Mouse (Mus musculus) G1E-ER4 (cell line): ENCODE measurements around the gene Mamdc4. TPM values are rescaled to one million over a fixed set of nuclear protein-coding genes. Genes with fewer than 3 reads are reported as not detected.

Source experiments
- GATA1 ChIP-seq: IDR thresholded peaks from one replicate; pipeline ENCODE4 v1.8.0; 2012; ENCODE audit warnings: low read length, inconsistent platforms
- polyA plus RNA-seq: library from polyadenylated mRNA; stranded (reverse); fragments of >175 nt; gene quantifications from 2 replicates; pipeline ENCODE4 v1.2.3, GENCODE M21; 2012

Gene Mamdc4
- polyA plus RNA-seq, 1 experiment = 0.52 TPM

GRCm38 (mm10) chr2:25587290-25587689 lies 12.6 kb upstream of the Mamdc4 start:
- no peak for TF ChIP-seq GATA1

- no peak for TF ChIP-seq GATA1
Observed at GRCm38 (mm10) chr2:25585601-25586000, 11.0 kb upstream of the Mamdc4 start.

DNA sequence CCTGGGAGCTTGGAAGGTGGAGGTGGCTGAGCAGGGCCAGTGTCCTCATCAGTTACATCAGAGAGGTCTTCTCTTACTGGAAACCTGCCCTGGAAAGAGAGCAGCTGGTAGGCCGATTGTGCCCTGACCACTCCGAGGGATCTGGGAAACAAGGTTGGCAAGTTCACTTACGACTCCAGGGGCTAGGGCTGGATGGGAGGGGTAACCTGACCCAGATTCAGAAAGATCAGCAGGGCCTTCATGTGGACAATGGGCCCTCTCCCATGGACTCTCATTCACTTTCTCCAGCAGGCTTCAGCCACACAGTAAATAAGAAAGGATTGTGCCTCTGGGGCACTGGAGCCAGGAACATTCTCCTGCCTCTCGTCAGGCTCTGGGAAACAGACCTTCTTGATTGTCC lies 10.2 kb upstream of the Mamdc4 start:
- TF ChIP-seq GATA1 = no peak

- no peak for TF ChIP-seq GATA1
Observed at GRCm38 (mm10) chr2:25584152-25584551, 9.5 kb upstream of the Mamdc4 start.

- TF ChIP-seq GATA1 = no peak
Observed at GRCm38 (mm10) chr2:25583571-25583970, 8.9 kb upstream of the Mamdc4 start.

- TF ChIP-seq GATA1 = no peak
Observed at GRCm38 (mm10) chr2:25583120-25583481, 8.5 kb upstream of the Mamdc4 start.

- no peak for TF ChIP-seq GATA1
Observed at GRCm38 (mm10) chr2:25582466-25583119, 7.9 kb upstream of the Mamdc4 start.

GRCm38 (mm10) chr2:25581901-25582301 lies 7.3 kb upstream of the Mamdc4 start:
- no peak for TF ChIP-seq GATA1

- no peak for TF ChIP-seq GATA1
Observed at GRCm38 (mm10) chr2:25581294-25581864, 6.7 kb upstream of the Mamdc4 start, which contains the start of gene Ajm1. Ajm1 (minus strand) TSS chr2:25581757.

DNA sequence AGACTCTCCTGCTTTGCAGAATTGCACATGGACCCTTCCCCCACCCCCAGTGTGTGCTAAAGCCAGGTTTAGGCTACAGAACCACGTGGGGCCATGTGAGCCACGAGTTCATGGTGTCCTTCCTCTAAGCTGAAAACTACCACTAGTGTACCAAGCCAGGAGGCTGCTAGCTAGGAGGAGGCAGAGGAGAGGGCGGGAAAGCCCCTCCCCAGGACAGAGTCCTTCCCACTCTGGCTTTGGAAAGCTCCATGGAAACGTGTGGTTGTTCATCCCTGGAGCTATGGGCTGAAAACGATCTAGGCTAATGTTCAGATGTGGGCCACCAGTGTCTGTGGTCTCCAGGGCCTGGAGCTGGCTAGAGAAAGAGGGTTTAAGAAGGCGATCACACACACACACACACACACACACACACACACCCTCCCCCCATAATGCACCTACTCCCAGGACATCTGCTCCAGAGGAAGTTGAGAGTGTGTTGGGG lies 6.0 kb upstream of the Mamdc4 start:
- no peak for TF ChIP-seq GATA1

DNA sequence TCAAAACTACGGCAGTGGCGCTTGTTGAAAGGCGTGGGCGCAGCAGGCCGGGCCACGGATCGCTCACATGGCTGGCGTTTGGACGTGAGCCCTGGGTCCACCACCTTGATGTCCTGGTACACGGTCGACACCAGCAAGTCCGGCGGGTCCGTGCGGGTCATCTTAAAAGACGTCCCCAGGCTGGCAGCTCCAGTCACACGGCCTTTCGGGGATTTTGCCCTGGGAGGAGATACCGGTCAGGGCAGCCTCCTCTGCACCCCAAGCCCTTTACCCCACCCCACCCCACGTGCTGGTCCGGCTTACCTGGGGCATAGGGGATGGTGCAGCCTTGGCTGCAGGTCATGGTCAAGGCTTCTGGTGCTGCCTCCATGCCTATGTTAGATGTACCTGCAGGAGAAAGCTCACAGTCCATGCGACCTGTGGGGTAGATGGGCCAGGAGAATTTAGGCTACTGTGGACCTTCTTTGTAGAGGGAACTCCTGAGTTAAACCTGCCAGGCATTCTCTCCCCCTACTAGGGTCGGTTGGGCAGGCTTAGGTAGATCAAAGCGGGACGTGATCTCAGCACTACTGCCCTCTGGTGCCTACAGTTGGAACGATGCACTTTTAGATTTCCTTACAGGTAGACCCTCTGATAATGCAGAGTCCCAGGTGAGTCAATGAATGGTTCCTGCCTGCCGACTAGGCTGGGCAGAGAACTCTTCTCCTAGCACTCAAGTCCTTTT lies 5.3 kb upstream of the Mamdc4 start:
- no peak for TF ChIP-seq GATA1

DNA sequence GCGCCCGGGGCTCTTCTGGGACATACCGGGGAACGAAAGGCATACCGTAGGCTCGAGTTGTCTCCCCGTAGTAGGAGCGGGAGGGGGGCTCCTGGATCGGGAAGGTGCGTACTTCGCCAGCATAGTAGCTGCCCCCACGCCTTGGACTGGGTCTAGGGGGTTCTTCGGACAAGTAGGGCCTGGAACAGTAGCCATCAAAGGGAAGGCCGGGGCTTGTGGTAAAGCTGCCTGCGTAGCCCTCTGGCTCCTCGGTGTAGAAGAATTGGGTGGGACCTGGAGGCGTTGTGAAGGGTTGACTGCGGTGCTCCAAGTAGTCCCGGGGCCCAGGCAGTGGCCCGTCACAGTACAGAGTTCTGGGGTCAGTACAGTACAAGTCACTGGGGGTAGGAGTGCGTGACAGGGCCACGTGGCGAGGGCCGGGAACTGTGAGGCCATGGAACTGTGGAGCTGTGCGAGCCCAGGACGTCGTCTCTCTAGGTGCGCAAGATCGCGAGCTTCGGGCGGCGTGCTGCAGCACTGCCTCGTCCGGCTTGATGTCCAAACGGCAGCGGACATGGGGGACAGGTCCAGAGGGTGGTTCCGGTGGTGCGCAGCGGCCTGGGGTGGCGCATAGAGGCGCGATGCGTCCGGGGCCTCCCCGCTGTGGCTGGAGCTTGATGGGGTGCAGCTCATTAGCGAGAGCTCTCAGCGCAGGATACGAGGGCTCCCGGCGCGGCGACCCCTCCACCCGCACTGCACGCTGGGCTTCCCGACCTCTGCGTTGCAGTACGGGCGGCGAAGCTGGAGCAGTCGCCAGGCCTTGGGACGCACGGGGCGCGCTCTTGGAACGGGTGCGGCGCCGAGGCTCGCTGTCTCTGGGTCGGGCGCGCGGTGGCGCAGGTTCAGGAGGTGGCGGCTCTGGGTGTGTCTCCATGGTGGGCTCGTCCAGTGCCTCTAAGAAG lies 4.4 kb upstream of the Mamdc4 start:
- no peak for TF ChIP-seq GATA1

DNA sequence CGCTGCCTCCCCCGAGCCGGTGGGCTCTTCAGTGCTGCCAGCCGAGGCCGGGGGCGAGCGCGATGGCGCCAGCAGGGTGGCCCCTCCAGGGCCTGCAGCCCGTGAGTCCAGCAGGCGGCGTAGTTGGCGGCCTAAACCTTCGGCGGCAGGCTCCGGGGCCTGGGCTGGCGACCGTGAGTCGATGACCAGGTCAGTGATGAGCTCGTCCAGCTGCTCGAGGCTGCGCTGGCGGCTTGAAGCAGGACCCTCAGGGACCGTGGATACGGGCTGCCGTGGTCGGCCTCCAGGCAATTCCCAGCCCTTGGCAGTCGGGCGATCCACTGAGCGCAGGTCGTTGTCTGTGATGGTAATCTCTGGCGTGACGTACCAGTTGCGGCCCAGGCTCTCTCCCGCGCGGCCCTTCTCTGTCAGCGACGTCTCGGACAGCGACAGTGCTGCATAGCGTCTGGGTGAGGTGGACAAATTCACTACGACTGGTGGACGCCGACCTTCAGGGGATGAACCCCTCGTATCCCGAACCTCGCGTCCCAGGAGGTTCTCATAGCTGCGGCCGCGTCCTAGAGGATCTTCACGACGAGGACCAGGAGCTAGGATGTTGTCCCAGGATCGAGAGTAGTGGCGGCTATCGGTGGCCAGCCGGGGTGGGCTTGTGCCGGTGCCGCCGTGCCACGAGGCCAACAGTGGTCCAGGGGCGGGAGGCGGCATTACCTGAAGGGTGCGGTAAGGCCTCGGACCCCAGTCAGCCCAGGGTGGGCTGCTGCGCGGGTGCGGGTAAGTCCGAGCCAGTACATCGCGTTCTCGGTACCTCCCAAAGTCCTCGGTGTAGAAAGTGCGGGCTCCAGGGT lies 3.5 kb upstream of the Mamdc4 start:
- no peak for TF ChIP-seq GATA1
